Comparison of ENCODE assay signal across 8 mouse cellular contexts in the genomic region with DNA sequence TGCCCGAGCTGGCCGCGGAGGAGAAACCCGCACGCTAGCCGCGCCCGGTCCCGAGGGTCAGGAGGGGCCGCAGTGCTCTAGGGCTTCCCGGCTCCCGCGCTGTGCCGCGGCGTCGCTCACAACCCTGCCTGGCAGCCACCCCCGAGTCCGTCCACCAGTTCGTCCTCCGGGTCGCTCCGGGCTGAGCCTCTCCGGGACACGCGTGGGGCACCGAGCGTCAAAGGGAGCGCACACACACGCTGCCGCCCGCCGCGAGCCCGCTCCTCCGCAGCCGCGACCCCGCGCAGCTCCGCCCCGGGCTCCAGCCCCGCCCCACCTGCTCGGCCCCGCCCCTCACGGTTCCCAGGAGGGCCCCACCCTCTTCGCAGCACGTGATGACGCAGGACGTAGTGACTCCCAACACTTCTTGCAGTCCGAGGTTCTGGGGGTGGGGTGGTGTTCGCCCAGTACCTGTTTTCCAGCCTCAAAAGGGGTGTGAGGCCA. TPM values are rescaled to one million over a fixed set of nuclear protein-coding genes. Genes with fewer than 3 reads are reported as not detected.
A peak's percentile ranks its signal among the peaks of the same experiment; 100 is the strongest.
DNase-seq lines count a peak whose midpoint lies in the region; ATAC-seq and TF ChIP-seq lines count a peak whose summit lies in the region.

A gene (minus strand): TSS at position 285 of the 483 bp plus-strand sequence.

- H3K36me3 ChIP-seq in forebrain, embryonic 11.5 days (ENCODE audit: control insufficient read depth, insufficient read depth, low read length) = no peaks in the 10 kb centered on the region
- no peaks in the 10 kb centered on the region for H3K36me3 ChIP-seq in heart, embryonic 16.5 days (ENCODE audit: control insufficient read depth, insufficient read depth)
- H3K36me3 ChIP-seq in liver, embryonic 14.5 days (replicated peaks; ENCODE audit: control insufficient read depth, insufficient read depth, low read depth) = no peaks in the 10 kb centered on the region
- no peaks in the 10 kb centered on the region for H3K36me3 ChIP-seq in stomach, embryonic 15.5 days

- WGBS in forebrain, embryonic 11.5 days = 1% methylated on average over 46 of the region's 52 CpGs
- WGBS in heart, embryonic 16.5 days = under 1% methylated on average over 52 of the region's 52 CpGs
- WGBS in liver, embryonic 14.5 days (ENCODE audit: insufficient replicate concordance) = under 1% methylated on average over 30 of the region's 52 CpGs
- under 1% methylated on average over 45 of the region's 52 CpGs for WGBS in stomach, embryonic 15.5 days

- no peaks in the 10 kb centered on the region for H3K9me3 ChIP-seq in forebrain, embryonic 11.5 days (ENCODE audit: control insufficient read depth, low read length)
- no peaks in the 10 kb centered on the region for H3K9me3 ChIP-seq in heart, embryonic 16.5 days (replicated peaks; ENCODE audit: control insufficient read depth, low read length)
- H3K9me3 ChIP-seq in liver, embryonic 14.5 days (ENCODE audit: control insufficient read depth, low read length) = no peaks in the 10 kb centered on the region
- H3K9me3 ChIP-seq in stomach, embryonic 15.5 days = no peaks in the 10 kb centered on the region

- no peak for TF ChIP-seq CTCF in liver, embryonic 14.5 days (IDR thresholded peaks at IDR 0.05; ENCODE audit: low read depth)

- H3K4me1 ChIP-seq in brown adipose tissue, adult 24 weeks (ENCODE audit: control insufficient read depth, insufficient read depth, insufficient read length, low read length) = peaks cover 2% of the 10 kb centered on the region
- no peaks in the 10 kb centered on the region; the same call in 1 of the 2 replicates for H3K4me1 ChIP-seq in forebrain, embryonic 11.5 days (replicated peaks; ENCODE audit: control insufficient read depth, insufficient read depth, low read length)
- no peaks in the 10 kb centered on the region; the same call in 1 of the 2 replicates for H3K4me1 ChIP-seq in heart, embryonic 16.5 days (ENCODE audit: control insufficient read depth, insufficient read depth, low read length)
- peaks cover 0 to 6% of the 10 kb centered on the region in 2 experiments; a peak in 1 of 4 replicates for H3K4me1 ChIP-seq in liver, embryonic 14.5 days (replicated peaks; ENCODE audit: control insufficient read depth in 2 of 2, insufficient read depth in 2 of 2, low read length in 1 of 2)
- H3K4me1 ChIP-seq in stomach, embryonic 15.5 days = peaks cover 2% of the 10 kb centered on the region; the same call in 1 of the 2 replicates

- H3K27ac ChIP-seq in brown adipose tissue, adult 24 weeks (replicated peaks; ENCODE audit: low read depth, low read length) = peak within 1 kb of the TSS; percentile 31
- no peak within 1 kb of the TSS for H3K27ac ChIP-seq in forebrain, embryonic 11.5 days (ENCODE audit: low read depth, low read length)
- peak within 1 kb of the TSS; percentile 27 for H3K27ac ChIP-seq in heart, embryonic 16.5 days (ENCODE audit: low read length)
- no peak within 1 kb of the TSS for H3K27ac ChIP-seq in liver, embryonic 14.5 days
- H3K27ac ChIP-seq in stomach, embryonic 15.5 days = peak within 1 kb of the TSS; percentile 86

- TF ChIP-seq EP300 in liver, embryonic 14.5 days (IDR thresholded peaks at IDR 0.05; ENCODE audit: low read depth) = no peak

- DNase-seq in CD4-positive helper T cell, adult 2 months (ENCODE audit: low read depth, low spot score) = peak; percentile 84
- peak; percentile 93 for DNase-seq in forebrain, embryonic 11.5 days (ENCODE audit: low spot score)
- peak; percentile 90 to 95 for DNase-seq in kidney, postnatal 36 days
- DNase-seq in liver, embryonic 14.5 days (ENCODE audit: low read depth in 3 of 3, low spot score in 3 of 3) = peak; percentile 51 to 66 (median 60)
- peak; percentile 89 for DNase-seq in neural tube, embryonic 10.5 days (ENCODE audit: extremely low spot score, low spot score)

- peak within 1 kb of the TSS; percentile 99 for H3K4me3 ChIP-seq in brown adipose tissue, adult 24 weeks (ENCODE audit: insufficient read depth, low read depth, low read length)
- H3K4me3 ChIP-seq in forebrain, embryonic 11.5 days (ENCODE audit: low read depth, low read length) = peak within 1 kb of the TSS; percentile 64
- peak within 1 kb of the TSS; percentile 88 for H3K4me3 ChIP-seq in heart, embryonic 16.5 days (ENCODE audit: low read length)
- H3K4me3 ChIP-seq in liver, embryonic 14.5 days (ENCODE audit: insufficient read depth in 1 of 2, low read depth in 2 of 2, low read length in 2 of 2) = peak within 1 kb of the TSS; percentile 65 to 78
- peak within 1 kb of the TSS; percentile 79 for H3K4me3 ChIP-seq in stomach, embryonic 15.5 days (replicated peaks)

- peaks cover 2% of the 10 kb centered on the region; the same call in 1 of the 2 replicates for H3K27me3 ChIP-seq in forebrain, embryonic 11.5 days (ENCODE audit: control insufficient read depth, insufficient read depth, low read length)
- no peaks in the 10 kb centered on the region for H3K27me3 ChIP-seq in heart, embryonic 16.5 days (ENCODE audit: control insufficient read depth, insufficient read depth, low read length)
- no peaks in the 10 kb centered on the region for H3K27me3 ChIP-seq in liver, embryonic 14.5 days (ENCODE audit: control insufficient read depth, insufficient read depth, low read length)
- H3K27me3 ChIP-seq in stomach, embryonic 15.5 days (replicated peaks) = no peaks in the 10 kb centered on the region

- peak; percentile 99 for ATAC-seq in forebrain, embryonic 11.5 days (replicated peaks; ENCODE audit: low FRiP score)
- peak; percentile 99 for ATAC-seq in heart, embryonic 16.5 days (replicated peaks; ENCODE audit: extremely low read depth, insufficient read depth, low FRiP score)
- peak; percentile 93 for ATAC-seq in liver, embryonic 14.5 days (ENCODE audit: insufficient read depth)
- ATAC-seq in stomach, embryonic 15.5 days (ENCODE audit: insufficient read depth, low FRiP score, low read depth) = peak; percentile 97

- H3K9ac ChIP-seq in forebrain, embryonic 11.5 days (ENCODE audit: low read length) = peak within 1 kb of the TSS; percentile 53
- peak within 1 kb of the TSS; percentile 85 for H3K9ac ChIP-seq in heart, embryonic 16.5 days (ENCODE audit: low read length)
- peak within 1 kb of the TSS; percentile 68 for H3K9ac ChIP-seq in liver, embryonic 14.5 days (replicated peaks)
- H3K9ac ChIP-seq in stomach, embryonic 15.5 days = peak within 1 kb of the TSS; percentile 83

- peak within 1 kb of the TSS; percentile 99 for H3K4me2 ChIP-seq in forebrain, embryonic 11.5 days (ENCODE audit: low read depth, low read length, severe bottlenecking)
- peak within 1 kb of the TSS; percentile 100 for H3K4me2 ChIP-seq in heart, embryonic 16.5 days (ENCODE audit: low read depth, low read length)
- peak within 1 kb of the TSS; percentile 82 for H3K4me2 ChIP-seq in liver, embryonic 14.5 days (ENCODE audit: low read depth)
- peak within 1 kb of the TSS; percentile 76 for H3K4me2 ChIP-seq in stomach, embryonic 15.5 days

RNA-seq across cellular contexts. Expression of the gene that starts here (rescaled TPM):
- 1.7 and 2.9 TPM in 2 replicates for polyA plus RNA-seq in brown adipose tissue, adult 24 weeks (2012; ENCODE audit: insufficient read depth, insufficient read length, missing spikeins)
- 1.8 and 2.0 TPM in 2 replicates for polyA plus RNA-seq in forebrain, embryonic 11.5 days (2014; fragmentation: Nextera tagmentation; extraction: Ambion mirVana)
- polyA plus RNA-seq in heart, embryonic 16.5 days (2015; fragmentation: Nextera tagmentation; extraction: Ambion mirVana) = 4.1 and 4.2 TPM in 2 replicates
- polyA plus RNA-seq in liver, embryonic 14.5 days (2012; rRNA removed) = 1.3 and 1.5 TPM in 2 replicates
- 2.3 and 2.4 TPM in 2 replicates for polyA plus RNA-seq in liver, embryonic 14.5 days (2014; fragmentation: Nextera tagmentation; extraction: Ambion mirVana)
- polyA plus RNA-seq in stomach, embryonic 15.5 days (2015; fragmentation: Nextera tagmentation; extraction: Ambion mirVana) = 15.3 and 16.0 TPM in 2 replicates

Comparison
In these comparisons a context has a peak if more than half of its experiments do, and no peak if none do; other contexts are left out.
1. H3K27ac ChIP-seq: peak in brown adipose tissue, adult 24 weeks (single experiment), heart, embryonic 16.5 days (single experiment) and stomach, embryonic 15.5 days (single experiment); none in forebrain, embryonic 11.5 days (single experiment) and liver, embryonic 14.5 days (single experiment).
2. Peak in every context shown above with its lines, with median percentiles within 50 percentile points of each other: DNase-seq, H3K4me3 ChIP-seq, ATAC-seq, H3K4me2 ChIP-seq and H3K9ac ChIP-seq.